Mouse (Mus musculus): ENCODE results near the gene Map1b.

Map1b gene

DNA sequence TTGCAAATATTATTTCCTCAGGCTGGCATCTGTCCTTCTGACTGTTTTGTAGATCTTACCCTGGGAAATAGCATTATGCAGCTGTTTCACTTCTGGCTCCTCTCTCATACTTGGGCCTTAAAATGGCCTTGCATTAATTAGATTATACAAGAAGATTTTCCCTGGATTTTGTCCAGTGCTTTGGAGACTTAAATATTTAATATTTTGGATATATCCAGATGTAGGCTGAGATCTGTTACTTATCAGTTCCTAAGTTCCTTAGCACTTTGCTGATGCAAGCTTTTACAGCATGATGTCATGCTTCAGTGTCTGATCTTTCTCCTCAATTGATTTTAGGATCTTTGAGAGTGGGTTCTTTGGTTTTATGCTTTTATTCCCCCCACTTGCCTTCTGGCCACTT, 11.6 kb upstream of the Map1b start:
- no peak for DNase-seq (ENCODE audit: low spot score)

GRCm38 (mm10) chr13:99525491-99525890, 9.2 kb upstream of the Map1b start:
- DNase-seq (ENCODE audit: low spot score), result no peak

- DNase-seq (ENCODE audit: low spot score), result no peak
Observed at GRCm38 (mm10) chr13:99517836-99518235, 1.5 kb upstream of the Map1b start.

GRCm38 (mm10) chr13:99515736-99516447, 448 bp downstream of the Map1b start:
- DNase-seq (ENCODE audit: low spot score), result peak; percentile 31

GRCm38 (mm10) chr13:99514917-99515591, 1.3 kb downstream of the Map1b start:
- peak; percentile 55 for DNase-seq (ENCODE audit: low spot score)

DNA sequence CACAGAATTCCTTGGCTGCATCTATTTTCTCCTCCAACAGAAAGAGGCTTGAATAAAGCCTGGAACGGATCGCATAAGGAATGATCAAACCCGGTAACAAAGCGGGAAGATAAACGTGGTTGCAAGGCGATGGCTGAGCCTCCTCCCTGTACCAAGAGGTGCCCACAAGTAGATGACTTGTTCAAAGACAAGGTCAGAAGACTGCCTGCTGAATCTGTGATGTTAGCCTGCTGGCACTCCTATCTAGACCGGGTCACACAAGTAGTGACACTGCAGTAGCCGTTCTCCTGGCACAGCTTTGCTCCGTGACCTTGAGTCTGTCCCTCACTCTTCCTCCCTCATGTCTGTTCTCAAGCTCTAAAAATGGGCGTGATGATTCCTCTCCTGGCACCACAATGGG, 2.4 kb downstream of the Map1b start:
- no peak for DNase-seq (ENCODE audit: low spot score)

GRCm38 (mm10) chr13:99513138-99513537, 3.2 kb downstream of the Map1b start:
- peak; percentile 10 for DNase-seq (ENCODE audit: low spot score)

DNA sequence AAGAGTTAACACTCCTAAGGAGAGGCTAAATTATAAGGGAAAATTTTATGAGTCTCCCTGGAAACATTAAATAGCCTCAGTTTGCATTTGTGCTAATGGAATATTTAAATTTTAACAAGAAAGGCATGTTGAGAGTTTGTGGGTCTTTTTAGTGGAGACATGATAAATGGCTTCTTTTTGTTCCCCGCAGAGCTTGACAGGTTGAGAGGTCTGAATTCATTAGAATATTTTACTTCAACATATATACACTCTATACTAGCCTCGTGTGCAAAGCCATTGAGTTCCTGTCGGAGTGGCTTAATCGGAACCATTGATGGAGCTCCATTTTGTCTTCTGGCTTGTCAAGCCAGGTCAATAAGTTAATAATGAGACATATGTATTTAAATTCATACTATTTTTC, 6.4 kb downstream of the Map1b start:
- no peak for DNase-seq (ENCODE audit: low spot score)

DNA sequence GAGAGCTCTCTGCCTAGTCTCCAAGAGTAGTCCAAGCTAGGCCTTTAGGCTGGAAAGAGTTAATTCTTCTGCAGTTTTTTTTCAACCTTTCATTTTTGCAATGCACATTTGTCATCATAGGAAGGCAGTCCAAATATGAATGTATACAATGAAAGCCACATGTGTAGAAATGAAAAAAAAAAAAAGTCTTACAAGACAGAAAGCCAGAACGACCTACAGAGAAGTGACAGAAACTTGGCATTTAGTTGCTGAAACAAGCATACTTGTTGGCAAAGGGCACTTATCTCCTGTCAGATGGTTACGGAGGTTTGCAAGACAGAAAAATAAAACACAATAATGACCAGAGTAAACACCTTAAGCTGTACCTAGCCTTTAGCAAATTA, 9.8 kb downstream of the Map1b start:
- DNase-seq (ENCODE audit: low spot score), result no peak

DNA sequence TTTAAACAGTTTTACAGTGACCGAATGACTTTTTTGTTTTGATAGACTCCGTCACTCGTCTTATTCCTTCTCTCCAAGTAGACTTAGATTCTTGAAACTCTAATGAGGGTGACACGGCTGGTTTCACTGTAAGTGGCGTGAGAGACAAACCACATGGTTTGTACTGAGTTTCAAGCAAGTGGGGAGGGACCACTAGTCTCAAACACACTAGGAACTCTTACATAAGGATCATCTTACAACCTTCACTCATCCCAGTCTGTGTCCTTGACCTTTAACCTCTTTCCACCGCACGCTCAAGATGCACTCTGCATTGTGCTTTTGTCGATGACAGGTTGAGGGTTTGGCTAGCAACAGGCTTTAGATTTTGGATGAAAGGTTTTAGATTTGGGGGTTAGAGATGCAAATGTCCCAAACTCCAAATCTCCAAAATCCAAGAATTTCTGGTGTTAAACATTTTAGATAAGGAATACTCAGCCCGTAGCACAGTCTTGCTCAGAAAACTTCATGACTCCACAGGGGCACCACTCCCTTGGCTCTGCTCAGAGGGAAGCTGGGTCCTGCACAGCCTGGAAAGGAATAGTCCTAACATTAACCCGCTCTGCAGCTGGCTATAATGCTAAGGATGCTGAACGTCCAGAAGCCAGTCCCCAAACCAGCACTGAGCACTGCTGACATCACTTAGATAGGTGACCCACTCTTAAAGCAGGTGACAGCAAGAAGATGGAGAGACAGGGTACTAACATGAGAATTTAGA, 10.3 kb downstream of the Map1b start:
- DNase-seq (ENCODE audit: low spot score), result no peak

GRCm38 (mm10) chr13:99503370-99503979, 12.9 kb downstream of the Map1b start:
- no peak for DNase-seq (ENCODE audit: low spot score)

GRCm38 (mm10) chr13:99502911-99503310, 13.4 kb downstream of the Map1b start:
- DNase-seq (ENCODE audit: low spot score), result no peak

GRCm38 (mm10) chr13:99502126-99502744, 14.1 kb downstream of the Map1b start:
- DNase-seq (ENCODE audit: low spot score), result no peak

DNA sequence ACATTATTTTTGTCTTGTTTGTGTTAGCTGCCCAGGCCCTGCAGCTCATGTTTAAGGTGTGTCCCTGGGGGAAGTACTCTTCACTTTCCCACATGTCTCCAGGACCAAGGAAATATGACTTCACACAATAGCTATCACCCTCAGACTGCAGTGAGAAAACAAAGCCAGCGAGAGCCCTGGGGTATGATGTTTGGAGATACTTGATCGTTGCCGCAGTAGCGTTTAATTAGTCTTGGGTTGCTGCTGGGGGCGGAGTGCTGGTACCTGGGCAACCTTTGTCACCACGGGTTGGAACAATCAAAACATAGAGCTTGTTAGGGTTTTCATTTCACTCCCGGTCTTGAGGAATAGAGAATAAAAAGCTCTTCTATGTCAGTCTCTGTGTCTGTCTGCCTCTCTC, 14.9 kb downstream of the Map1b start:
- no peak for DNase-seq (ENCODE audit: low spot score)

- no peak for DNase-seq (ENCODE audit: low spot score)
Observed at GRCm38 (mm10) chr13:99500609-99501008, 15.7 kb downstream of the Map1b start.

GRCm38 (mm10) chr13:99499764-99500163, 16.6 kb downstream of the Map1b start:
- DNase-seq (ENCODE audit: low spot score), result no peak

DNA sequence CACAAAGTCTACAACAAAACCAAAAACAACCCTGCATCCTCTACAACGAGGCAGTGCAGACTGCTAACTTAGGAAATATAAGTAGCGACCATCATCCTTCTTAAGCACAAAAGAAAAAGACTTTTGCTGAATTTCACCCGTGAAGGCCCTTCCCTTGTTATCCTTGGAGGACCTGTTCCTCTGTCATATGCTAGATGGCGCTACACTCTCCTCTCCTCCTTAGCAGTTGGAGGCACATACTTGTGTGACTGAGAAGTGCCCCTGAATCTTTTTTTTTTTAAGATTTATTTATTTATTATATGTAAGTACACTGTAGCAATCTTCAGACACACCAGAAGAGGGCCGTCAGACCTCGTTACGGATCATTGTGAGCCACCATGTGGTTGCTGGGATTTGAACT, 20.2 kb downstream of the Map1b start:
- DNase-seq (ENCODE audit: low spot score), result no peak

DNA sequence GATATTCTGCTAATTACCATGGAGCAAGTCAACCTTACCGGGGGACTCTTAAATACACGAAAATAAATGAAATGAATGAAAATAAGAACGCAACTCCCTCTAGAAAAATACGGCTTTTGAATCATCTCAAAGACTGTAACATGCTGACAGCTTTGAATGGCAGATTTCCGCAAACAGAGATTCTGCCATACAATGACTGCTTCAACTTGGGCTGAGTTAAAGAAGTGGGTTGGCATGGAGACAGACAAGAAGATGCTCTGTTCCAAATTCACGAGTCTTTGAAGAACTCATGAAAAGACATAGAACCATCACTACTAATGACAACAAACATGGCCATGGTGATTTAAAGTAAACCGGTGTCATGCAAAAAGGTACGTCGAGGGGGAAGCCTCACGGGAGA, 21.9 kb downstream of the Map1b start:
- no peak for DNase-seq (ENCODE audit: low spot score)

- DNase-seq (ENCODE audit: low spot score), result no peak
Observed at GRCm38 (mm10) chr13:99493304-99493904, 22.9 kb downstream of the Map1b start.

GRCm38 (mm10) chr13:99492619-99493303, 23.6 kb downstream of the Map1b start:
- DNase-seq (ENCODE audit: low spot score), result no peak

DNA sequence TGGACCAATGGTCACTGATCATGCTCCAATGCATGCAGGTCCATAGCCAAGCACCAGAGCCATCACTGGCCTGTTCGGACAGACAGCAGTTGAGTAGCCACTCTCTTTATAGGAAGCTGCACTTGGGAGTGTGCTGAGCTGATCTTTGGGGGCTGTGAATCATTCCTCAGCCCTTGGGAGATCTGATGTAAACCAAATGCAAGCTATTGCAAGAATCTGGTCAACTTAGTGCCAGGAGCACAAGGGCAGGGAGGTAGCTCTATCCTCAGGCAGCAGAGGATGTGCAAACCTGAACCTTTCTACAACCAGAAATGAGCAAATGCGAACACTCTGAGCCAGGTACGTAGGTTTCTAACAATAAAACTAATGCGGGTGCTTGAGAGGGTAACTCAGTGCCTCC, 26.3 kb downstream of the Map1b start:
- DNase-seq (ENCODE audit: low spot score), result no peak
